Mouse (Mus musculus): ENCODE results near the gene Snrpc.

Snrpc gene

GRCm38 (mm10) chr17:27866737-27867136 lies 28.8 kb downstream of the Snrpc start:
- DNase-seq = no peak

GRCm38 (mm10) chr17:27871851-27872250 lies 33.9 kb downstream of the Snrpc start:
- DNase-seq = no peak

DNA sequence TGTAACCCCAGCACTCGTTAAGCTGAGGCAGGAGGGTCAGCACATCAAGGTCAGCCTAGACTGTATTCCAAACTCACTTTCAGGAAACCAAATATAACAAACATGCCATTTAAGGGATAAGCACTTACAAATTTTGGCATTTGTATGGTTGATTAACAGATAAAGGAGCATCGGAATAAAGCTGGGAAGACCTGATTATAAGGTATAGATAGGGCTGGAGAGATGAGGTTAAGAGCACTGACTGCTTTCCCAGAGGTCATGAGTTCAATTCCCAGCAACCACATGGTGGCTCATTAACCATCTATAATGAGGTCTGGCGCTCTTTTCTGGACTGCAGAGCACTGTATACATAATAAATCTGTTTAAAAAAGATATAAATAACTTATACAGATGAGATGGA lies 35.6 kb downstream of the Snrpc start:
- no peak for DNase-seq

DNA sequence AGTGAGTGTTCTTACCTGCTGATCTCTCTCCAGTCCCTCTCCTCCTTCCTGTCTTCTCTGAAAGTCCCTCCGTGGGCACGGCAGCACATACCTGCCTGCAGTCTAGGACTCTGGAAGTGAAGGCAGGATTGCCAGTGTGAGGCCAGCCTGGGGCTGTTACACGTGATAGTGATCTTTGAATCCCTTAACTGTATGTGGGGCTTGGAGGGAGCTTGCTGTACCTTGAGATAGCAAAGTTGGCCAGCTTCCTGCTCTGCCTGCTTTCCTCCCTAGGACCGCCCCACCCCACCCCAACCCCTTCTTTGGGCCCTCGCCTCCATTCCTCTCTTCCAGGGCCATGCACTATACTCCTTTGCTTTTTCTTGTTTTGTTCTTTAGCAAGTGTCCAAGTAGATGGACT lies 36.6 kb downstream of the Snrpc start:
- no peak for DNase-seq

- no peak for DNase-seq
Observed at GRCm38 (mm10) chr17:27881518-27881917, 43.6 kb downstream of the Snrpc start.

- no peak for DNase-seq
Observed at GRCm38 (mm10) chr17:27883129-27883528, 45.2 kb downstream of the Snrpc start.

GRCm38 (mm10) chr17:27883994-27884393 lies 46.0 kb downstream of the Snrpc start:
- no peak for DNase-seq

DNA sequence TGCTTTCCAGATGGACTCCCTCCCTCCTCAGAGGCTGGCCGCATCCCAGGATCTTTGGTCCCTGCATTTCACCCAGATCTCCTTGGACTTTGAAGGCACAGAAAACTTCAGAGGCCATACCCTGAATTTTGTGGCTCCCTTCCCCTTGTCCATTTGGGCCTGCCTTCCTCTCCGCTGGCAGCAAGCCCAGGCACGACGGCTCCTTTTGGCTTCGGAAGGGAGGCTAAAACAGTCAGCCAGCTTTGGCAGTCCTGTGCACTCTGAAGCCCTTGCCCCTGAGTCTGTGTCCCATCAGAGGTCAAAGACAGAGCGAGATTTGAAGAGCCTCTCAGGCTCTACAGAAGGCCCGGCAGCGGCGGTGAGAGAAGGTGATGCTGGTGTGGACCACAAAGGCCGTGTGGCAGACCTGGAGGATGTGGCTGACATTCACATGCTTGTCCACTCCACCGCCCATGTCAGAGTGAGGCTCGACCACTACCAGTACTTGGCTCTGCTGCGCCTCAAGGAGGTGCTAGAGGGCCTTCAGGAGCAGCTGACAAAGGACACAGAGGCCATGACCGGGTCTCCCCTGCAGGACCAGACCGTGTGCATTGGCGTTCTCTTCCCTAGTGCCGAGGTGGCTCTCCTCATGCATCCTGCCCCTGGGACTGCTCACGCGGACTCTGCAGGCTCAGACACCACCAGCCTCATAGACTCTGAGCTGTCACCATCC lies 48.7 kb downstream of the Snrpc start:
- no peak for DNase-seq

Data from right cerebral cortex, postnatal 25 days (tissue).